ENCODE assay signal across 8 mouse cellular contexts in the genomic region with DNA sequence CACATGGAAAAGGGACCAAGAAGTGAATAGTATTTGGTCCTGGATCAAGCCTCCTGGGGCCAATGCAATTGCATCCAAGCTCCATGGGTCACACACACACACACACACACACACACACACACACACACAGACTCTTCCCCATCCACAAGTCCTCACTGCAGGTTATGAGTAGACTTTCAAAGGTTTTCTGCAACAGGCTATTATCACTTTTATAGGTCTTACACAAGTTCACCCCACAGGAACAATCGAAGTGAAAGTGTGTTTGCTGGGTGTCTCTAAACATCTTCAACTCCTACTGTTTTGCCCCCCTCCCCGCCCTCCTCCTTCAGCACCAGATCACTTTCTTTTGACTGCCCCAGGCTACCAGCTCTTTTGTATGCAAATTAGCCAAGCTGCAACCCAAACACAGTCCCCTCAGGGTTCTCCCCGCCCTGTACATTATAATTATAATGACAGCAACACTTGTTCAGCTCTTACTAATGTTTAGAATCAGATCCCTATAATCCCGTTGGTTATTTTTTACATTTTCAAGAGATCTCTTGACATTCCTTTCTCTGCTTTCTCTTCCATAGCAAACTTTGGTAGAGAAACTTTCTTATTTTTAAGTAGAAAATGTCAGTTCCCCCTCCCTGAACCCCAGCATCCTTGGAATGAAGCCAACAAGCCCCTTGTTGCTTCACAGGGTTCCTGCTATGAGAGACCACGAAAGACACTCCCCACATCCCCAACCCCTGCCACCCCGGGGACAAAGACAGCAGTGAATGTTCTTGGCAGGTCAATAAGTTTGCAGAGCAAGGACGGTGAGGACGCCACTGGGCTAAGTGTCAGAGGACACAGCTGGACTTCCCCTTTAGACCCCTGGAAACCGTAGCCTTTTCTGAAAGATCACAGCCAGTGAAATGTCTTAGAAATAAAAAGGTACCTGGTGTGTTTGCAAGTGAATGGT. TPM values are rescaled to one million over a fixed set of nuclear protein-coding genes. Genes with fewer than 3 reads are reported as not detected.
DNase-seq lines count a peak whose midpoint lies in the region; ATAC-seq lines count a peak whose summit lies in the region.

No protein-coding gene starts in this region.

- ATAC-seq in lung, embryonic 16.5 days (ENCODE audit: low read depth) = no peak
- ATAC-seq in embryonic facial prominence, embryonic 13.5 days (ENCODE audit: insufficient number of reproducible peaks, insufficient read depth, low FRiP score, low TSS enrichment, low read depth) = no peak
- ATAC-seq in stomach, embryonic 14.5 days (ENCODE audit: insufficient number of reproducible peaks, insufficient read depth, low FRiP score, low read depth) = no peak

- H3K9ac ChIP-seq in lung, embryonic 16.5 days (ENCODE audit: low read length) = peak overlapping the region; percentile 57
- H3K9ac ChIP-seq in embryonic facial prominence, embryonic 13.5 days = peak overlapping the region; percentile 66
- H3K9ac ChIP-seq in stomach, embryonic 14.5 days (replicated peaks; ENCODE audit: low read depth, low read length) = peak overlapping the region; percentile 22; the same call in 1 of the 2 replicates

- H3K27ac ChIP-seq in lung, embryonic 16.5 days (ENCODE audit: low read length) = peak overlapping the region; percentile 41
- peak overlapping the region; percentile 78 for H3K27ac ChIP-seq in embryonic facial prominence, embryonic 13.5 days
- H3K27ac ChIP-seq in limb, embryonic 10.5 days = peak overlapping the region; percentile 66
- H3K27ac ChIP-seq in stomach, embryonic 14.5 days (ENCODE audit: low read length) = 0 out of 2 replicates have a peak overlapping the region, but pooled peaks have one; percentile 12

- 20% methylated on average over 9 of the region's 9 CpGs for WGBS in lung, embryonic 16.5 days
- 6% methylated on average over 9 of the region's 9 CpGs for WGBS in embryonic facial prominence, embryonic 13.5 days
- 7% methylated on average over 9 of the region's 9 CpGs for WGBS in limb, embryonic 10.5 days
- WGBS in stomach, embryonic 14.5 days = 19% methylated on average over 9 of the region's 9 CpGs

- no peak for DNase-seq in lung, postnatal 36 days
- DNase-seq in limb, embryonic 10.5 days (ENCODE audit: low spot score) = no peak
- DNase-seq in layer of hippocampus, postnatal 25 days (ENCODE audit: extremely low spot score in 1 of 2, low spot score in 1 of 2) = no peak
- DNase-seq in gastrocnemius, postnatal 10 days = no peak
- no peak for DNase-seq in lung, postnatal 14 days

- peak overlapping the region; percentile 40 for H3K4me3 ChIP-seq in lung, embryonic 16.5 days (ENCODE audit: low read length)
- peak overlapping the region; percentile 46 for H3K4me3 ChIP-seq in embryonic facial prominence, embryonic 13.5 days
- H3K4me3 ChIP-seq in limb, embryonic 10.5 days = peak overlapping the region; percentile 44
- peak overlapping the region; percentile 32 for H3K4me3 ChIP-seq in stomach, embryonic 14.5 days (ENCODE audit: low read depth, low read length)

- no peaks in the 10 kb centered on the region for H3K9me3 ChIP-seq in lung, embryonic 16.5 days (ENCODE audit: control insufficient read depth, low read length)
- H3K9me3 ChIP-seq in embryonic facial prominence, embryonic 13.5 days = no peaks in the 10 kb centered on the region
- no peaks in the 10 kb centered on the region for H3K9me3 ChIP-seq in limb, embryonic 10.5 days (replicated peaks)
- H3K9me3 ChIP-seq in stomach, embryonic 14.5 days (ENCODE audit: control insufficient read depth, low read depth, low read length) = no peaks in the 10 kb centered on the region

- H3K27me3 ChIP-seq in lung, embryonic 16.5 days (ENCODE audit: control insufficient read depth, insufficient read depth, low read depth, low read length) = no peaks in the 10 kb centered on the region
- H3K27me3 ChIP-seq in embryonic facial prominence, embryonic 13.5 days = no peaks in the 10 kb centered on the region
- H3K27me3 ChIP-seq in limb, embryonic 10.5 days (ENCODE audit: low read depth, poor library complexity, severe bottlenecking) = 0 out of 2 replicates have a peak, but pooled peaks cover 7% of the 10 kb centered on the region
- no peaks in the 10 kb centered on the region for H3K27me3 ChIP-seq in stomach, embryonic 14.5 days (ENCODE audit: control insufficient read depth, insufficient read depth, low read length)

- H3K4me1 ChIP-seq in lung, embryonic 16.5 days (replicated peaks; ENCODE audit: control insufficient read depth, insufficient read depth, low read length) = peaks cover 34% of the 10 kb centered on the region
- peaks cover 33% of the 10 kb centered on the region for H3K4me1 ChIP-seq in embryonic facial prominence, embryonic 13.5 days
- H3K4me1 ChIP-seq in limb, embryonic 10.5 days = peaks cover 18% of the 10 kb centered on the region
- peaks cover 21% of the 10 kb centered on the region; the same call in 1 of the 2 replicates for H3K4me1 ChIP-seq in stomach, embryonic 14.5 days (ENCODE audit: control insufficient read depth, insufficient read depth, low read length)

- no peaks in the 10 kb centered on the region; the same call in 1 of the 2 replicates for H3K36me3 ChIP-seq in lung, embryonic 16.5 days (ENCODE audit: control insufficient read depth, insufficient read depth, low read length)
- peaks cover 18% of the 10 kb centered on the region for H3K36me3 ChIP-seq in embryonic facial prominence, embryonic 13.5 days
- H3K36me3 ChIP-seq in limb, embryonic 10.5 days = no peaks in the 10 kb centered on the region
- H3K36me3 ChIP-seq in stomach, embryonic 14.5 days (ENCODE audit: control insufficient read depth, insufficient read depth, low read length) = 0 out of 2 replicates have a peak, but pooled peaks cover 3% of the 10 kb centered on the region

- H3K4me2 ChIP-seq in lung, embryonic 16.5 days (ENCODE audit: low read depth, low read length) = peak overlapping the region; percentile 57
- H3K4me2 ChIP-seq in embryonic facial prominence, embryonic 13.5 days = peak overlapping the region; percentile 62
- peak overlapping the region; percentile 44 for H3K4me2 ChIP-seq in stomach, embryonic 14.5 days (replicated peaks; ENCODE audit: low read depth, low read length)

RNA-seq across cellular contexts. Expression of gene Thbs2, which starts 0.7 kb away (rescaled TPM):
- polyA plus RNA-seq in lung, embryonic 16.5 days (2015; fragmentation: Nextera tagmentation; extraction: Ambion mirVana) = 28.6 and 31.5 TPM in 2 replicates
- 21.7 and 33.7 TPM in 2 replicates for polyA plus RNA-seq in embryonic facial prominence, embryonic 13.5 days (2015; fragmentation: Nextera tagmentation; extraction: Ambion mirVana)
- polyA plus RNA-seq in limb, embryonic 10.5 days (2016; fragmentation: Nextera tagmentation; extraction: Ambion mirVana) = 0.97 and 2.0 TPM in 2 replicates
- 32.6 and 37.5 TPM in 2 replicates for polyA plus RNA-seq in stomach, embryonic 14.5 days (2014; fragmentation: Nextera tagmentation; extraction: Ambion mirVana)
- total RNA-seq in layer of hippocampus, postnatal 25 days (2021) = 1 to 10 TPM; 3.2 to 3.5 TPM
- total RNA-seq in gastrocnemius, postnatal 10 days (2021) = 10 to 100 TPM; 66.4 to 84.2 TPM

Comparison
In these comparisons a context has a peak if more than half of its experiments do, and no peak if none do; other contexts are left out.
1. H3K27ac ChIP-seq: peak in every context shown above with its lines; median percentile 78 in embryonic facial prominence, embryonic 13.5 days; 66 in limb, embryonic 10.5 days; 41 in lung, embryonic 16.5 days; 12 in stomach, embryonic 14.5 days.